In the genomic region with DNA sequence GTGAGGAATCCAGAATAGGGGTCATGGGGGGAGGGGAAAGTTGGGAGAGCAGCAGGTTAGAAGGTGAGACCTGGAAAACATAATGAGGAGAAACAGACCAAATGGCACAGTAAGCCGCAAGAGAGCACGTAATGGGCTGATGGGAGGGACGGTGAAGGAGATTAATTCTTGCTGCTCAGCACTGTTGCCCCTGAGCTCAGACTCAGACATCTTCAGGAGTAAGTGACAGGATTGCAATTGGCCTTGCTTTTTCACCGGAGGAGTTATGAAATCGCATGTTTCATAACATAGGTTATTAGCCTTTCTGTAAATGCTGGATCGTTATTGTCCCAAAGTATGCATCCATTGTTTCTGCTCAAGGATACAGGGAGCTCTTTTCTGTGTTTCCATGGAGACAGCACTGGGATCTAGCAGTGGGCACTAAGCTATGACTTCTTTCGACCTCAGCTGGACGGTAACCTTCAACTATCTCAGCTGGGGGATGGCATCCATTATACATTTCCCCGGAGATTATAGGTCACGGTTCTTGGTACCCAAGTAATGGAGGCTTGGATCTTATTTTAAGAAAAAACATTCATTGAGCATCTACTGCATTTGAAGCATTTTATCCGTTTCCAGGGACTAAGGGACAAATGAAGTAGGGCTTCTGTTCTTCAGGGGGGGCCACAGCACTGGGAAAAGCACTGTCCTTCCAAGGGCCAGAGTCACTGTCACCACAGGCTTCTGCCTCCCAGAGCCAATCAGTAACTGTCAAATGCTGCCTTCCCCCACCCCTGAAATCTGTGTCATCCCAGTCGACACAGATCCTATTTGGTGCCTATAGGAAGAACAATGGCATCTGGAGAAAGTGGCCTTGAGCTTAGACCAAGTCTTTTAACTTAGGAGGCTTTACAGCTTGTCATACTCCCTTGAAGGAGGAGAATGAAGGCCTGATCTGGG, we compare ENCODE assay signal across 19 mouse cellular contexts.
DNase-seq lines count a peak whose midpoint lies in the region; ATAC-seq and TF ChIP-seq lines count a peak whose summit lies in the region.
"Had no signal": no experiment of that assay in that cellular context is flagged by ENCODE, and none has a peak within 500 bp of the region (broad histone marks: within the 10 kb centered on the region; RNA-seq: fewer than 3 reads in every experiment).

No protein-coding gene starts in this region.

- no peak overlapping the region for H3K9ac ChIP-seq in forebrain, embryonic 12.5 days
- no peak overlapping the region for H3K9ac ChIP-seq in forebrain, embryonic 16.5 days (replicated peaks; ENCODE audit: low read depth, low read length)
- no peak overlapping the region for H3K9ac ChIP-seq in forebrain, postnatal 0 days
- no peak overlapping the region for H3K9ac ChIP-seq in hindbrain, postnatal 0 days (replicated peaks; ENCODE audit: low read length)
- H3K9ac ChIP-seq in neural tube, embryonic 13.5 days: no peak overlapping the region
- H3K9ac ChIP-seq: embryonic facial prominence, embryonic 15.5 days; stomach, embryonic 15.5 days had no signal

- DNase-seq in forebrain, postnatal 0 days: peak; percentile 32
- peak; percentile 26 for DNase-seq in hindbrain, postnatal 0 days (ENCODE audit: low spot score)
- DNase-seq in cerebellum, adult 2 months: no peak
- DNase-seq in cerebellum, adult 9-11 months: no peak
- DNase-seq in limb, embryonic 10.5 days (ENCODE audit: low spot score): no peak
- DNase-seq: adrenal gland, postnatal 14 days; cerebellum, adult 8-10 months; gastrocnemius, adult 2 months; heart, adult 18-20 months; kidney, adult 18-20 months; kidney, postnatal 14 days; lung, adult 18-20 months; lung, postnatal 36 days; thymus, adult 2 months had no signal

- H3K27ac ChIP-seq in forebrain, embryonic 12.5 days: peak overlapping the region; percentile 20; the same call in 1 of the 2 replicates
- H3K27ac ChIP-seq in forebrain, embryonic 16.5 days (ENCODE audit: low read length): no peak overlapping the region
- H3K27ac ChIP-seq in forebrain, postnatal 0 days (ENCODE audit: low read depth, low read length): no peak overlapping the region
- peak overlapping the region; percentile 45; the same call in 1 of the 2 replicates for H3K27ac ChIP-seq in hindbrain, postnatal 0 days
- H3K27ac ChIP-seq in neural tube, embryonic 13.5 days (replicated peaks): peak overlapping the region; percentile 34
- H3K27ac ChIP-seq in cerebellum, adult 2 months (ENCODE audit: insufficient read depth, low read length): no peak overlapping the region
- H3K27ac ChIP-seq in limb, embryonic 10.5 days: no peak overlapping the region
- H3K27ac ChIP-seq: embryonic facial prominence, embryonic 15.5 days; gastrocnemius, adult 2 months; stomach, embryonic 15.5 days had no signal

- TF ChIP-seq POLR2A in cerebellum, adult 2 months (IDR thresholded peaks at IDR 0.05; ENCODE audit: borderline replicate concordance, insufficient read depth, low read length): no peak

- H3K4me1 ChIP-seq in forebrain, embryonic 12.5 days: peaks cover 12% of the 10 kb centered on the region
- no peaks in the 10 kb centered on the region; the same call in 1 of the 2 replicates for H3K4me1 ChIP-seq in forebrain, embryonic 16.5 days (replicated peaks; ENCODE audit: control insufficient read depth, insufficient read depth, low read length)
- H3K4me1 ChIP-seq in forebrain, postnatal 0 days (ENCODE audit: insufficient read depth): no peaks in the 10 kb centered on the region
- H3K4me1 ChIP-seq in hindbrain, postnatal 0 days (ENCODE audit: insufficient read depth, low read length): peaks cover 7% of the 10 kb centered on the region; the same call in 1 of the 2 replicates
- H3K4me1 ChIP-seq in neural tube, embryonic 13.5 days (replicated peaks): peaks cover 14% of the 10 kb centered on the region; the same call in 1 of the 2 replicates
- H3K4me1 ChIP-seq in cerebellum, adult 2 months (ENCODE audit: control insufficient read depth, insufficient read depth, low read length): no peaks in the 10 kb centered on the region
- peaks cover 4% of the 10 kb centered on the region; the same call in 1 of the 2 replicates for H3K4me1 ChIP-seq in limb, embryonic 10.5 days
- H3K4me1 ChIP-seq: embryonic facial prominence, embryonic 15.5 days; stomach, embryonic 15.5 days had no signal

- H3K36me3 ChIP-seq in forebrain, embryonic 12.5 days (replicated peaks): no peaks in the 10 kb centered on the region
- H3K36me3 ChIP-seq in forebrain, embryonic 16.5 days (ENCODE audit: control insufficient read depth, insufficient read depth): no peaks in the 10 kb centered on the region
- H3K36me3 ChIP-seq in forebrain, postnatal 0 days (ENCODE audit: insufficient read depth): no peaks in the 10 kb centered on the region
- no peaks in the 10 kb centered on the region for H3K36me3 ChIP-seq in hindbrain, postnatal 0 days (ENCODE audit: insufficient read depth, low read length)
- H3K36me3 ChIP-seq in neural tube, embryonic 13.5 days: no peaks in the 10 kb centered on the region
- H3K36me3 ChIP-seq in limb, embryonic 10.5 days: no peaks in the 10 kb centered on the region
- H3K36me3 ChIP-seq: embryonic facial prominence, embryonic 15.5 days; stomach, embryonic 15.5 days had no signal

- TF ChIP-seq CTCF in forebrain, postnatal 0 days (IDR thresholded peaks at IDR 0.05; ENCODE audit: low read depth): no peak
- TF ChIP-seq CTCF in hindbrain, postnatal 0 days (IDR thresholded peaks at IDR 0.05; ENCODE audit: low read depth): no peak
- no peak for TF ChIP-seq CTCF in cerebellum, adult 2 months (IDR thresholded peaks at IDR 0.05; ENCODE audit: borderline replicate concordance, insufficient read depth, low read depth, low read length)

- no peaks in the 10 kb centered on the region for H3K9me3 ChIP-seq in forebrain, embryonic 12.5 days
- H3K9me3 ChIP-seq in forebrain, embryonic 16.5 days (ENCODE audit: control insufficient read depth, low read length): no peaks in the 10 kb centered on the region
- H3K9me3 ChIP-seq in forebrain, postnatal 0 days (ENCODE audit: low read length): no peaks in the 10 kb centered on the region
- H3K9me3 ChIP-seq in hindbrain, postnatal 0 days (ENCODE audit: low read length): no peaks in the 10 kb centered on the region
- no peaks in the 10 kb centered on the region for H3K9me3 ChIP-seq in neural tube, embryonic 13.5 days
- no peaks in the 10 kb centered on the region for H3K9me3 ChIP-seq in limb, embryonic 10.5 days (replicated peaks)
- H3K9me3 ChIP-seq: embryonic facial prominence, embryonic 15.5 days; stomach, embryonic 15.5 days had no signal

- 51% methylated on average over 12 of the region's 12 CpGs for WGBS in forebrain, embryonic 12.5 days
- 43% methylated on average over 12 of the region's 12 CpGs for WGBS in forebrain, embryonic 16.5 days
- 46% methylated on average over 12 of the region's 12 CpGs for WGBS in forebrain, postnatal 0 days
- WGBS in hindbrain, postnatal 0 days: 32% methylated on average over 12 of the region's 12 CpGs
- WGBS in neural tube, embryonic 13.5 days: 48% methylated on average over 12 of the region's 12 CpGs
- WGBS in cerebellum, adult 2 months: 54% methylated on average over 12 of the region's 12 CpGs
- 82% methylated on average over 12 of the region's 12 CpGs for WGBS in limb, embryonic 10.5 days

- H3K4me2 ChIP-seq in forebrain, embryonic 12.5 days: no peak overlapping the region
- H3K4me2 ChIP-seq in forebrain, embryonic 16.5 days (ENCODE audit: low read length): no peak overlapping the region
- H3K4me2 ChIP-seq in forebrain, postnatal 0 days (ENCODE audit: low read depth): no peak overlapping the region
- no peak overlapping the region for H3K4me2 ChIP-seq in hindbrain, postnatal 0 days (ENCODE audit: low read depth, low read length)
- H3K4me2 ChIP-seq in neural tube, embryonic 13.5 days: no peak overlapping the region
- H3K4me2 ChIP-seq: embryonic facial prominence, embryonic 15.5 days; stomach, embryonic 15.5 days had no signal

- no peaks in the 10 kb centered on the region for H3K27me3 ChIP-seq in forebrain, embryonic 12.5 days
- H3K27me3 ChIP-seq in forebrain, embryonic 16.5 days (replicated peaks; ENCODE audit: control insufficient read depth, insufficient read depth, low read length): no peaks in the 10 kb centered on the region
- H3K27me3 ChIP-seq in forebrain, postnatal 0 days (ENCODE audit: insufficient read depth, low read length): no peaks in the 10 kb centered on the region
- H3K27me3 ChIP-seq in hindbrain, postnatal 0 days (ENCODE audit: insufficient read depth, low read length): no peaks in the 10 kb centered on the region
- H3K27me3 ChIP-seq in neural tube, embryonic 13.5 days: no peaks in the 10 kb centered on the region
- H3K27me3 ChIP-seq in cerebellum, adult 2 months (ENCODE audit: control insufficient read depth, insufficient read depth, low read length): no peaks in the 10 kb centered on the region
- no peaks in the 10 kb centered on the region for H3K27me3 ChIP-seq in limb, embryonic 10.5 days (ENCODE audit: low read depth, poor library complexity, severe bottlenecking)
- H3K27me3 ChIP-seq: embryonic facial prominence, embryonic 15.5 days; stomach, embryonic 15.5 days had no signal

- 0 out of 2 replicates have a peak, but pooled peaks have one; percentile 57 for ATAC-seq in forebrain, embryonic 12.5 days (ENCODE audit: low FRiP score)
- ATAC-seq in forebrain, embryonic 16.5 days: no peak
- ATAC-seq in forebrain, postnatal 0 days: peak; percentile 36; the same call in 1 of the 2 replicates
- ATAC-seq in hindbrain, postnatal 0 days: no peak
- ATAC-seq in neural tube, embryonic 13.5 days (ENCODE audit: low read depth): 0 out of 2 replicates have a peak, but pooled peaks have one; percentile 27

- no peak overlapping the region for H3K4me3 ChIP-seq in forebrain, embryonic 12.5 days (replicated peaks)
- H3K4me3 ChIP-seq in forebrain, embryonic 16.5 days (replicated peaks; ENCODE audit: low read length): no peak overlapping the region
- no peak overlapping the region for H3K4me3 ChIP-seq in forebrain, postnatal 0 days (ENCODE audit: low read depth, low read length)
- no peak overlapping the region for H3K4me3 ChIP-seq in hindbrain, postnatal 0 days (ENCODE audit: low read length)
- no peak overlapping the region for H3K4me3 ChIP-seq in neural tube, embryonic 13.5 days
- H3K4me3 ChIP-seq in cerebellum, adult 2 months (replicated peaks; ENCODE audit: insufficient read depth, low read depth, low read length): no peak overlapping the region
- H3K4me3 ChIP-seq in limb, embryonic 10.5 days: no peak overlapping the region
- H3K4me3 ChIP-seq: embryonic facial prominence, embryonic 15.5 days; gastrocnemius, adult 2 months; stomach, embryonic 15.5 days had no signal

Comparison
In these comparisons a context has a peak if more than half of its experiments do, and no peak if none do; other contexts are left out.
1. ATAC-seq: peak in forebrain, embryonic 12.5 days (single experiment), forebrain, postnatal 0 days (single experiment) and neural tube, embryonic 13.5 days (single experiment); none in forebrain, embryonic 16.5 days (single experiment) and hindbrain, postnatal 0 days (single experiment).
2. H3K27ac ChIP-seq: peak in forebrain, embryonic 12.5 days (single experiment), hindbrain, postnatal 0 days (single experiment) and neural tube, embryonic 13.5 days (single experiment); none in forebrain, embryonic 16.5 days (single experiment), forebrain, postnatal 0 days (single experiment), cerebellum, adult 2 months (single experiment) and limb, embryonic 10.5 days (single experiment).
3. DNase-seq: peak in forebrain, postnatal 0 days (single experiment) and hindbrain, postnatal 0 days (single experiment); none in cerebellum, adult 2 months (0 of 2), cerebellum, adult 9-11 months (single experiment) and limb, embryonic 10.5 days (single experiment).